8 mouse cellular contexts compared by ENCODE assay signal in genomic region chr1:179959721-179960542, GRCm38 (mm10). TPM values are rescaled to one million over a fixed set of nuclear protein-coding genes. Genes with fewer than 3 reads are reported as not detected.
DNase-seq lines count a peak whose midpoint lies in the region; TF ChIP-seq lines count a peak whose summit lies in the region.

Cdc42bpa (plus strand) TSS chr1:179960472.

- no peaks in the 10 kb centered on the region for H3K36me3 ChIP-seq in thymus, adult 2 months (ENCODE audit: control insufficient read depth, insufficient read depth, low read length)

- TF ChIP-seq POLR2A in lung, adult 2 months (IDR thresholded peaks at IDR 0.05; ENCODE audit: borderline replicate concordance, extremely low read depth, low read depth, low read length): peak; percentile 52; the same call in 1 of the 2 replicates
- TF ChIP-seq POLR2A in thymus, adult 2 months (IDR thresholded peaks at IDR 0.05; ENCODE audit: control insufficient read depth, extremely low read depth, insufficient read depth, low read length, poor library complexity): no peak

- DNase-seq in MEL-GATA-1-ER (ENCODE audit: extremely low read depth, low read depth): peak; percentile 33
- DNase-seq in cerebellum, adult 8-10 months: peak; percentile 79
- peak; percentile 64 for DNase-seq in forelimb bud, embryonic 11.5 days (ENCODE audit: low read depth, low spot score)
- DNase-seq in heart, postnatal 36 days: peak; percentile 81 to 85
- peak; percentile 53 to 72 for DNase-seq in layer of hippocampus, adult 2 months (ENCODE audit: low spot score in 2 of 2)
- peak; percentile 74 for DNase-seq in lung, adult 2 months
- peak; percentile 70 for DNase-seq in ovary, adult 18-20 months (ENCODE audit: low spot score)
- peak; percentile 61 for DNase-seq in thymus, adult 2 months

- intact Hi-C loops in heart, postnatal 36 days (cut with DNase I): loop anchor here (2.0 to 5.0 kb wide), 2 partner anchors 62 to 101 kb away; no protein-coding TSS in a partner anchor

- peaks cover 5% of the 10 kb centered on the region; the same call in 1 of the 2 replicates for H3K4me1 ChIP-seq in lung, adult 2 months (ENCODE audit: control insufficient read depth, insufficient read depth, low read length)
- H3K4me1 ChIP-seq in thymus, adult 2 months (replicated peaks; ENCODE audit: control insufficient read depth, insufficient read depth, low read length): peaks cover 6% of the 10 kb centered on the region; the same call in 1 of the 2 replicates

- no peak for TF ChIP-seq CTCF in layer of hippocampus, adult 2 months (conservative IDR thresholded peaks at IDR 0.05)
- TF ChIP-seq CTCF in lung, adult 2 months (IDR thresholded peaks at IDR 0.05; ENCODE audit: insufficient read depth, low read length): no peak
- TF ChIP-seq CTCF in thymus, adult 2 months (IDR thresholded peaks at IDR 0.05; ENCODE audit: borderline replicate concordance, control insufficient read depth, extremely low read depth, insufficient read depth, low read length, poor library complexity): 0 out of 2 replicates have a peak, but pooled peaks have one; percentile 37

- 2% methylated on average over 101 of the region's 128 CpGs for WGBS in lung, adult 2 months
- WGBS in thymus, adult 2 months: 3% methylated on average over 109 of the region's 128 CpGs

- H3K27ac ChIP-seq in layer of hippocampus, adult 2 months: peak within 1 kb of the TSS; percentile 99
- H3K27ac ChIP-seq in thymus, adult 2 months (ENCODE audit: control insufficient read depth, insufficient read depth, low read length): no peak within 1 kb of the TSS

- peaks cover 9% of the 10 kb centered on the region for H3K27me3 ChIP-seq in thymus, adult 2 months (ENCODE audit: control insufficient read depth, insufficient read depth, low read length)

- peak within 1 kb of the TSS; percentile 87 for H3K4me3 ChIP-seq in layer of hippocampus, adult 2 months
- peak within 1 kb of the TSS; percentile 88 for H3K4me3 ChIP-seq in lung, adult 2 months (replicated peaks; ENCODE audit: extremely low read depth, low read depth, low read length)
- H3K4me3 ChIP-seq in thymus, adult 2 months (ENCODE audit: control insufficient read depth, insufficient read depth, low read length): peak within 1 kb of the TSS; percentile 56

RNA-seq across cellular contexts. Expression of gene Cdc42bpa, which starts in this region (rescaled TPM):
- 10 to 100 TPM; 41.1 to 43.4 TPM for total RNA-seq in heart, postnatal 36 days (2021)
- 100 to 1,000 TPM; 229 to 247 TPM for total RNA-seq in layer of hippocampus, adult 2 months (2021)
- 27.7 and 31.9 TPM in 2 replicates for polyA plus RNA-seq in lung, adult 2 months (2012; rRNA removed)
- 3.4 and 3.9 TPM in 2 replicates for polyA plus RNA-seq in thymus, adult 2 months (2012; rRNA removed)

Comparison
In these comparisons a context has a peak if more than half of its experiments do, and no peak if none do; other contexts are left out.
1. RNA of gene Cdc42bpa (total RNA-seq): 229 to 247 TPM in layer of hippocampus, adult 2 months; 41.1 to 43.4 TPM in heart, postnatal 36 days; every median in the first group is over 4 times any median in the second.
2. DNase-seq: peak in every context shown above with its lines; median percentile 83 in heart, postnatal 36 days; 79 in cerebellum, adult 8-10 months; 74 in lung, adult 2 months; 70 in ovary, adult 18-20 months; 64 in forelimb bud, embryonic 11.5 days; 62 in layer of hippocampus, adult 2 months; 61 in thymus, adult 2 months; 33 in MEL-GATA-1-ER.
3. Peak in every context shown above with its lines, with median percentiles within 50 percentile points of each other: H3K4me3 ChIP-seq.